Mouse (Mus musculus): Measurements from ENCODE around the gene Kmt5a.

GRCm38 (mm10) chr5:124445621-124446293 lies 6.0 kb downstream of the Kmt5a start:
- TF ChIP-seq CTCF (IDR thresholded peaks at IDR 0.05; ENCODE audit: borderline replicate concordance, extremely low read depth, insufficient read depth, insufficient read length) (no peak), POLR2A (IDR thresholded peaks at IDR 0.05; ENCODE audit: borderline replicate concordance, extremely low read depth, insufficient read depth, insufficient read length, poor library complexity, severe bottlenecking) (0 out of 2 replicates have a peak, but pooled peaks have one; percentile 9)

All from brain, embryonic 14.5 days (tissue).